Mouse (Mus musculus) cortical plate, adult 2 months (tissue): Measurements from ENCODE around the gene Tcp11l2.

Experiments
- CTCF ChIP-seq: fragments of 200-500 bp; IDR thresholded peaks from 2 replicates; pipeline ENCODE4 v1.5.1; 2011; ENCODE audit warnings: mild to moderate bottlenecking, control low read depth, low read length; ENCODE audit not compliant: insufficient read depth; ENCODE audit errors: extremely low read depth
- POLR2A ChIP-seq: fragments of 200-500 bp; IDR thresholded peaks from 2 replicates; pipeline ENCODE4 v1.6.1; 2011; ENCODE audit warnings: mild to moderate bottlenecking, low read length, control low read depth; ENCODE audit not compliant: insufficient read depth; ENCODE audit errors: extremely low read depth

GRCm38 (mm10) chr10:84608361-84608760 lies 31.9 kb downstream of the Tcp11l2 start:
- TF ChIP-seq CTCF, result no peak
- TF ChIP-seq POLR2A, result no peak
